Mouse (Mus musculus) layer of hippocampus, adult 9-11 months (tissue): ENCODE measurements around the gene Camk2g.

ENCODE experiments used
- DNase-seq: peaks from one replicate; pipeline ENCODE4 v3.0.0; 2022

The Camk2g gene

DNA sequence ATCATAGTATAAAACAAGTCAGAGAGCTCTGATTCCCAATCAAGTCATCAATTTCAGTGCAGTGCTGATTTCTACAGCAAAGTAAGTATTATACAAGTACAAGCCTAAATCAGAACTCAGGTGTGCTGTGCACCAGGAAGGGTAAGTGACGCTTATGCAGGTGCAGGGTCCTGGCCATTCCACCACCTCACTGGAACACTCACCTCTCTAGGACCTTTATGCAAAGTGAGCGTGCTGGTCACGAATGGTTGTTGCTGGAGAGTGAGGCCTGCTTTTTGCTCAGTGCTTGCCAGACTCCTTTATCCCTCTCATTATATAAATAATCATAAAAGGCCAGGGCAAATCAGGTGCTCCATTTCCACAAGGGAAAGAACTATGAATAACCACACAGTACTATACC lies 93.5 kb downstream of the Camk2g start:
- no peak for DNase-seq

DNA sequence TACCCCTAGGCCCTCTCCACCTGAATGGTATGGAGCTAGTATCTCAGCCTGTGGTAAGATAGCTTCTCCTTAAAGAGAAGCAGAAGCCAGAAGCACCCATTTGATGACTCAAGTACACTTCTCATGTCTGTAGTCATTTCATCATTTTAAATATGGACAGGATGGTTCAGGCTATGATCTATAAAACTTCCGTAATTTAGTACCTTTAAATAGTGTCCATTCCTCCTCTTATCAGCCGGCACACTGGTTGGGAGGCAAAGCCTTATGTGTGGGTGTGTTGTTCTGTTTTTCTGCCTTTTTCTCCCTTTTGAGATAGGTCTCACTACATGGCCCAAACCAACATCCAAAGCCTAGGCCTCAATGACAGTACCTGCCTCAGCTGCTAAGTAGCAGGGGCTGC lies 95.4 kb downstream of the Camk2g start:
- DNase-seq, result no peak

DNA sequence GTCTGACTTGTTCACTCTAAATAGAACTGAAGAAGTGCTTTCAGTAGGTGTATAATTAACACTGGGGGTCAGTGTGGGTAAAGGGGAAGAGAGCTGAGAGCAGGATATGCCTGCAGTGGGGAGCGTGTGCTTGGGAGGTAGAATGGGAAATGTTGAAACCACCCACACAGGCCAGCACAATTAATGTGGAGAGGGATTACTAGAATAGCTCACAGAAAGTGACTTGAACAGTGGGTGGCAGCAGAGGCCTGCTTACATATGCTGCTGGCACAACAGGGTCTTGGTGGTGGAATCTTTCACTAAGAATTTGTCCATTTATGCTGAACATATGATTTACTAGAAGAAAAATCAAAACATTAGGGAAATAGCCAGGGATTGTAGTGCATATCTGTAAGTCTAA lies 96.9 kb downstream of the Camk2g start:
- DNase-seq, result peak; percentile 84

DNA sequence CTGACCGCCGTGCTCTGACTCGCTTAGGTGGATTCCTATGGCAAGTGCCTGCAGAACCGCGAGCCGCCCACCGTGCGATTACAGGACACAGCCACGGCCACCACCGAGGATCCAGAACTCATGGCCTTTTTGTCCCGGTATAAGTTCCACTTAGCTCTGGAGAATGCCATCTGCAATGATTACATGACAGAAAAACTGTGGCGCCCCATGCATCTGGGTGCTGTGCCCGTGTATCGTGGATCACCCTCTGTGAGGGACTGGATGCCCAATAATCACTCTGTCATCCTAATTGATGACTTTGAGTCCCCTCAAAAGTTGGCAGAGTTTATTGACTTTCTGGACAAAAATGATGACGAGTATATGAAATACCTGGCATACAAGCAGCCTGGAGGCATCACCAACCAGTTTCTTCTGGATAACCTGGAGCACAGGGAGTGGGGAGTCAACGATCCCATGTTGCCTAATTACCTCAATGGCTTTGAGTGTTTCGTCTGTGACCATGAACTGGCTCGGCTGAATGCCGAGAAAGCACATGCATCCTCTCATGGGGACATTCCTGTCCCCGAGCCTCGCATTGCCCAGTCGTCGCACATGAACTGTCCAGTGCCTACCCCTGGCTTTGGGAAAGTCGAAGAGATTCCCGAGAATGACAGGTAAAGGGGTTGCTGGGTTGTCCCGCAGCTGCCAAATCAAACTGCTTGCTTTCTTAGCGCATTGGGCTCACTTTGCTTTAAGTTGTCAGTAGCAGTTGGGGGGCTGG lies 97.9 kb downstream of the Camk2g start:
- no peak for DNase-seq

DNA sequence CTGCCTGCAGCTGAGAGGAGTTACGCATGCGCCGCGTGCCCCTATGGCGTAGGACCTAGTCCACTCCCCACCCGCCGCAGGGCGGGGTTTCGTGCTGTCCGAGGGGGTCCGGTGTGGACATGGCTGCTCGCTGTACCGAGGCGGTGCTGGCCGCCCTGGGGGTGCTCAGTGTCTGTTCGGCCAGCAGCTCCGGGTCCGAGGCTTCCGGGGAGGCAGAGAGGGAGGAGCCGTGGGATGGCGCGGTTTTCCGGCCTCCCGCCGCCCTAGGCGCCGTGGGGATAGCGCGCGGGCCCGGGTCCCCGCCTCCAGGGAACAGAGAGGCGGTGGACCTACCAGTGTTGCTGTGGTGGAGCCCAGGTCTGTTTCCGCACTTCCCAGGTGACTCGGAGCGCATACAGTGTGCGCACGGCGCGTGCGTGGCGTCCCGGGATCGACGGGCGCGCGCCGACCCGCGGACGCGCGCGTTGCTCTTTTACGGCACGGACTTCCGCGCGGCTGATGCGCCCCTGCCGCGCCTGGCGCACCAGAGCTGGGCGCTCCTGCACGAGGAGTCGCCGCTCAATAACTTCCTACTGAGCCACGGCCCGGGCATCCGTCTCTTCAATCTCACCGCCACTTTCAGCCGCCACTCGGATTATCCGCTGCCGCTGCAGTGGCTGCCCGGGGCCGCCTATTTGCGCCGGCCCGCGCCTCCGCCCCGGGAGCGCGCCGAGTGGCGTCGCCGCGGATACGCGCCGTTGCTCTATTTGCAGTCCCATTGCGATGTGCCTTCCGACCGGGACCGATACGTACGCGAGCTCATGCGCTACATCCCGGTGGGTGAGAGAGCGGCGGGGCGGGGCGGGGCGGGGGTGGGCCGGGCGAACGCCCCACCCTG lies 98.8 kb downstream of the Camk2g start, which contains the start of gene Fut11:
Fut11 (plus strand) TSS at position 85 of the 877 bp plus-strand sequence.
- DNase-seq, result peak; percentile 90

DNA sequence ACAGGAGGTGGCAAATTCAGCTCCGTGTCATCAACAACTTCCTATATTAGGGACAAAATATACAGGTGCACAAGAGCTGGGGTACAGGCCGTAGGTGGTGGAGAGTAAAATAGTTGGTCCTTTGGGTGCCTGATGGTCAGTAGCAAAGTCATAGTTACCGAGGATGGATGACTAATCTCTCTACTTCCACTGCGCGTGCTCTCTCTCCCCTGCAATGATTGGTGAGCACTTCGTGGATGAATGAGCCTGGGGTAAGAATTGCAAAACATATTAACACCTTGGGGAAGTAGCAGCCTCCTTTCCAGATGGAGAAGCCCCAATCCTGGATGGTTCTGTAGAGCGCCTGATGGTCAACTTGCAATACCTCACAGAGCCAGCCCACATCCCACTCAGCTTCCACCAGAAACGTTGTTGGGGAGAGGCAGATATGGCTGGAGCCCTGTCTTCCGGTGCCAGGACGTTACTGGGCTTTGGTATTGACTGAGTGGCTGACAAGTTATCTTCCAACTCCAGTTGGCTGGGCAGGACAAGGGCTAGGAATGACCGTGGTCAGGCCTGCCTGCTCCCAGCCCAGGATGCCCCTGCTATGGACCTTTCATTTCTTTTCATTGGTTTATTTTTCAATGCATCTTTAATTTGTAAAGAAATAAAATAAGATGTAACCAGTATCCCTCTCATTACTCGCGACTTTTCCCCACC lies 99.6 kb downstream of the Camk2g start:
- DNase-seq, result no peak

DNA sequence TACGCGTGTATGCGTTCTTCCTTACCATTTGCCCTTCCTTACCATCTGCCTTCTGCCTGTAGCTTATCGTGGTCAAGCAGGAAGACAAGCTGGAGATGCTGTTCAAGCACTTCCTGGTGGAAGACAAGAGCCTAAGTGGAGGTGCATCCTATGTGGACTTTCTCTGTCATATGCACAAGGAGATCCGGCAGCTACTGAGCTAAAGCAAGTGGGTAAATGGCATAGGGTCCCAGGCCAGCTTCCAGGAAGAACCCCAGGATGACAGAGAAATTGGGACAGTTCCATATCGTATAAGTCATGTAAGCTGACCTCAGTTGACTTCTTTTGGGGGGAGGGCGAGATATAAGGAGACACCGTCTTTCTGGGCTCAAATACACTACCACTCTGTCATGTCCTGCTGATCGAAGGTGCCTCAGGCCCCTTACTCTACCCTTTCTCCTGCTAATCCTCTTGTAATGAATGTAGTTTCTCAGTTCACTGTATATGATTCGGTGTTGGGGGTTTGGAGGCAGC lies 100.2 kb downstream of the Camk2g start:
- no peak for DNase-seq

DNA sequence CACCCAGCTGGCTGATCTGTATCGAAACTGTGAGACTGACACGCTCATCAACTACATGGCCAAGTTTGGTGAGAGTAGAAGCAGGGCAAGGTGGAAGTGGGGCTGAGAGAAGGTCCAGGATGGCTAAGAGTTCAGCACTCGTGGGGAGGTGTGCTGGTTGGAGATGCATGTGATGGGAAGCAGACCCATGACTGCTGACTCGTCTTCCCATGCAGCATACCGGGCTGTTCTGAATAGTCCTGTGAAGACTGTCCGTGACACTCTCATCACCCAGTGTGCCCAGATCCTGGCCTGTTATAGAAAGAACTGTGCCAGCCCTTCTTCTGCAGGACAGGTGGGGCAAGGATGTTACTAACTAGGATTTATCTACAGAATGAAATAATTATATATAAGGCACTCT lies 102.1 kb downstream of the Camk2g start:
- DNase-seq, result no peak

DNA sequence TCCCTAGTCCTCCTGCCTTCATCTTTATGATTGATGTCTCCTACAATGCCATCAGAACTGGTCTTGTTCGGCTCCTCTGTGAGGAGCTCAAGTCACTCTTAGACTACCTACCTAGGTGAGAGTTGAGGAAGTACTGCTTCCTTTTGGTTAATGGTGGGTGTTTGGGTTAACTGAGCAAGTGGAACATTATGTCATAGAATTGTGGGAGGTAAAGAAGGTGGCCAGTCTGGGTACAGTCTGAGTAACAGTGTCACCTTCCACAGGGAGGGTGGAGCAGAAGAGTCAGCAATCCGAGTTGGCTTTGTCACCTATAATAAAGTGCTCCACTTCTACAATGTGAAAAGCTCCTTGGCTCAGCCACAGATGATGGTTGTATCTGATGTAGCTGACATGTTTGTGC lies 104.9 kb downstream of the Camk2g start:
- no peak for DNase-seq

DNA sequence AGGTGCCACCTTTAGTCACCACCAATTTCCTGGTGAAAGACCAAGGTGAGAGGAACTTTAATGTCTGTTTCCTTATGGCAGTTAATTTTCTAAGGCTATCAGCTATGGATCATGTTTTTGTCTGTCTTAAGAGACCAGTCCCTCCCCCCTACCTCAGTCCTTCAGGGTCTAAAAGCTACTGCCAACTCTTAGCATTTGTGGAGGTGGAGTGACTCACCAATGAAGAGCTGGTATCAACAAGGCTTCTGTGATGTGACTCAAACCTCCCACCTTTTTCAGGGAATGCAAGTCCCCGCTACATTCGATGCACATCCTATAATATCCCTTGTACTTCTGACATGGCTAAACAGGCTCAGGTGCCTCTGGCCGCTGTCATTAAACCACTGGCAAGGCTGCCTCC lies 107.3 kb downstream of the Camk2g start:
- no peak for DNase-seq
